Mouse (Mus musculus) midbrain, postnatal 0 days (tissue): ENCODE measurements around the gene Cnr2. TPM values are rescaled to one million over a fixed set of nuclear protein-coding genes. Genes with fewer than 3 reads are reported as not detected.
A peak's percentile ranks its signal among the peaks of the same experiment; 100 is the strongest.

Source experiments
- ATAC-seq: fragments of 200-750 bp; cut with Nextera tagmentation; 2 replicates; pipeline ENCODE4 v1.8.0; 2017; ENCODE audit warnings: moderate number of reproducible peaks, mild to moderate bottlenecking, moderate TSS enrichment, moderate library complexity; ENCODE audit not compliant: low FRiP score
- DNase-seq: peaks from one replicate; pipeline ENCODE4 v3.0.0-alpha.2; 2015; ENCODE audit warnings: low spot score
- H3K27ac ChIP-seq: fragments of 300-500 bp; sonication (generic); 2 replicates; pipeline ENCODE4 v1.5.1; 2014; ENCODE audit warnings: low read depth, mild to moderate bottlenecking, low read length, mixed read lengths
- H3K27me3 ChIP-seq: fragments of 300-500 bp; sonication (generic); 2 replicates; pipeline ENCODE4 v1.6.1; 2014; ENCODE audit warnings: low read length, control low read depth, mixed read lengths; ENCODE audit not compliant: insufficient read depth
- H3K36me3 ChIP-seq: fragments of 300-500 bp; sonication (generic); 2 replicates; pipeline ENCODE4 v1.6.1; 2014; ENCODE audit warnings: low read length, control low read depth, mixed read lengths; ENCODE audit not compliant: insufficient read depth
- H3K4me1 ChIP-seq: fragments of 300-500 bp; sonication (generic); 2 replicates; pipeline ENCODE4 v1.6.1; 2014; ENCODE audit warnings: mild to moderate bottlenecking, control low read depth, antibody characterized with exemption, low read length, mixed read lengths; ENCODE audit not compliant: insufficient read depth
- H3K4me2 ChIP-seq: fragments of 300-500 bp; sonication (generic); 2 replicates; pipeline ENCODE4 v1.6.1; 2014; ENCODE audit warnings: low read depth, mild to moderate bottlenecking, low read length, mixed read lengths; ENCODE audit not compliant: poor library complexity, severe bottlenecking
- H3K4me3 ChIP-seq: fragments of 300-500 bp; sonication (generic); 2 replicates; pipeline ENCODE4 v1.5.1; 2014; ENCODE audit warnings: low read depth, mild to moderate bottlenecking, low read length, moderate library complexity
- H3K9ac ChIP-seq: fragments of 300-500 bp; sonication (generic); replicated peaks from 2 replicates; pipeline ENCODE4 v1.6.1; 2014; ENCODE audit warnings: mild to moderate bottlenecking, low read length, moderate library complexity, mixed read lengths; ENCODE audit not compliant: poor library complexity, severe bottlenecking
- H3K9me3 ChIP-seq: fragments of 300-500 bp; sonication (generic); 2 replicates; pipeline ENCODE4 v1.6.1; 2016; ENCODE audit warnings: low read length, control low read depth
- CTCF ChIP-seq: IDR thresholded peaks from 2 replicates; pipeline ENCODE4 v1.5.1; 2016; ENCODE audit warnings: antibody characterized with exemption, mild to moderate bottlenecking
- WGBS: fragments of 180-500 bp; shearing (Covaris S2); extraction: QIAGEN DNeasy Blood & Tissue Kit; methylation state at CpG from one replicate; pipeline ENCODE4 v1.1.7; 2014; 5-methylcytosine and 5-hydroxymethylcytosine counted together
- polyA plus RNA-seq: library from polyadenylated mRNA; unstranded; fragments of >200 nt; fragmentation: Nextera tagmentation; extraction: Ambion mirVana; gene quantifications from 2 replicates; pipeline ENCODE4 v1.2.1, GENCODE M21; 2015
- total RNA-seq: library from RNA; depleted of rRNA; stranded (reverse); fragments of >200 nt; gene quantifications from 2 replicates; pipeline ENCODE4 v1.2.3, GENCODE M21; 2014

Gene Cnr2
- total and polyA plus RNA-seq, 2 experiments from 2014 or later, result 0.04 to 0.55 TPM

DNA sequence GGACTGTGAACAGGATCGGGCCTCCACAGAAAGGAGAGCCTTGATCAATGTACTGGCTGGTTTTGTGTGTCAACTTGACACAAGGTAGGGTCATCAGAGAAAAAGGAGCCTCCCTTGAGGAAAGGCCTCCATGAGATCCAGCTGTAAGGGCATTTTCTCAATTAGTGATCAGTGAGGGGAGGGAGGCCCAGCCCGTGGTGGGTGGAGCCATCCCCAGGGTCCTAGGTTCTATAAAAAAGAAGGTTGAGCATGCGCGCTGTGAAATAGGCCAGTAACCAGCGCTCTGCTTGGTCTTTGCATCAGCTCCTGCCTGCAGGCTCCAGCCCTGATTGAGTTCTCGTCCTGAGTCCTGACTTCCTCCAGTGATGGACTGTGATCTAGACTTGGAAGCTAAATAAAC, 10.7 kb upstream of the Cnr2 start:
- 65% methylated on average over 6 of the region's 6 CpGs for WGBS
- Histone ChIP-seq H3K4me3 (no peak overlapping the region), H3K9ac (no peak overlapping the region), H3K36me3 (no peaks in the 10 kb centered on the region), H3K27me3 (no peaks in the 10 kb centered on the region), H3K4me2 (no peak overlapping the region), H3K9me3 (no peaks in the 10 kb centered on the region), H3K27ac (no peak overlapping the region), H3K4me1 (no peaks in the 10 kb centered on the region)
- ATAC-seq (no peak), DNase-seq (no peak)
- no peak for TF ChIP-seq CTCF

DNA sequence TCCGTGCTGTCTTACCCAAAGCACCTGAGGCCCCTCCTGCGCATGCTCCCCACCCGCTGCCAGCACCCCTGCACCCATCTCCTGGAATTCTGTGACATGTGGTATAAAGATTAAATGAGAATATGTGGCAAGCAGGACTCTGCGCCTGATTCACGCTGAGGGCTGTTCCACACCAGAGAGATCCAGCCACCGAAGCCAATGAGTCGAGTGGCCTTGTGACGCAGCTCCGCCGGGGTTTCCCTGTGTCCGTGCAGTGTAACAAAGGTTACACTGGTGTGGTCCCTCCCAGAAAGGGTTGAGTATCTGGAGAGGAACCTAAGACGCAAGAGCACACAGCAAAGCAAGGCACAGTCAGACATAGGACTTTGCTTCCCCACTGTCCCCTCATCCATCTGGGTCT, 9.5 kb upstream of the Cnr2 start:
- no peaks in the 10 kb centered on the region for H3K36me3 ChIP-seq
- H3K4me1 ChIP-seq, result no peaks in the 10 kb centered on the region
- H3K9ac ChIP-seq, result 0 out of 2 replicates have a peak overlapping the region, but pooled peaks have one; percentile 8
- WGBS, result 92% methylated on average over 12 of the region's 12 CpGs
- H3K9me3 ChIP-seq, result no peaks in the 10 kb centered on the region
- no peak overlapping the region for H3K4me2 ChIP-seq
- DNase-seq (no peak), ATAC-seq (no peak)
- H3K4me3 ChIP-seq, result no peak overlapping the region
- no peaks in the 10 kb centered on the region for H3K27me3 ChIP-seq
- H3K27ac ChIP-seq, result no peak overlapping the region
- no peak for TF ChIP-seq CTCF

DNA sequence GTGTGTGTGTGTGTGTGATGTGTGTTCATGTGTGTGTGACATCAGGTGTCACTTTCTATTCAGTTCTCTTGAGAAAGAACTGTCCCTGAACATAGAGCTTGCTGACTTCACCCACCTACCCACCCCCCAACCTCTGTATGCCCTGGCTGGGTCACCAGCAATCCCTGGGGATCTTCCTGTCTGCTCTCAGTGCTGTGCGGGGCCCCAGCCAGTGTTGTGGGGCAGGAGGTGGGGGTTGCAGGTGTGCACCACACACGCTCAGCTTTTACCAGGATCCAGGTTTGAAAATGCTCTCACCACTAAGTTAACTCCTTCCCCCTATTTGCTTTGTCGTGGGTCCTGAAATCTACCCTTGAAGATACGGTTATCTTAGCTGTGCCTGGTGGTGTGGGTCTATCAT, 9.0 kb upstream of the Cnr2 start:
- TF ChIP-seq CTCF, result no peak
- Histone ChIP-seq H3K9ac (0 out of 2 replicates have a peak overlapping the region, but pooled peaks have one; percentile 8), H3K27ac (no peak overlapping the region), H3K4me2 (no peak overlapping the region), H3K27me3 (no peaks in the 10 kb centered on the region), H3K9me3 (no peaks in the 10 kb centered on the region), H3K36me3 (no peaks in the 10 kb centered on the region), H3K4me1 (no peaks in the 10 kb centered on the region), H3K4me3 (no peak overlapping the region)
- 92% methylated on average over 4 of the region's 4 CpGs for WGBS
- DNase-seq (no peak), ATAC-seq (no peak)

DNA sequence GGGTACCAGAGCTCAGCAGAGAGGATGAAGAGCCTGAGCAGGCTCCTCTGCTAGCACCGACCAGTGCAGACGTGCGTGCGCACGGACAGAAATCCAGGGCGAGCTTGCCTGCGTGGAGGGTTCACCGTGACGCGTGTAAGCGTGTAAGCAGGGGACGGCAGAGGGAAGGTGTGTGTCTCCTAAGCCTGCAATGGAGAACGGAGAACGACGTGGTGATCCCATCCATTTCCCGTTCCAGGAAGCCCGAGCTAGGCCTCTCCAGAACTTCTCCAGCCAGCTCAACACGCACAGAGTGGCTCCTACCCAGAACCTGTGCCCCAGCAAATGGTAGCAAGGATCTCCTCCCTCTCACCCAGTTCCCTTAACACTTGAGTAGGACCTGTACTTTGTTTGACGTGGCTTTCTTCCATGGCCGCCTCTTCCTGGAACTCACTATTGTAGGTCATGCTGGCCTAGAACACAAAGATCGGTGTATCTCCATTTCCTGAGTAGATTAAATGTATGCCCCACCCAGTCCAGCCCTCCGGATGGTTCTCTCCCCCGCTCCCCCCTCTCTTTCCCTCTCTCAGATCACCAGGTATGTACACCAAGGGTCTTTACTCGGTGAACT, 6.6 kb upstream of the Cnr2 start:
- H3K36me3 ChIP-seq, result no peaks in the 10 kb centered on the region
- H3K4me2 ChIP-seq, result no peak overlapping the region
- H3K9me3 ChIP-seq, result no peaks in the 10 kb centered on the region
- no peak overlapping the region for H3K4me3 ChIP-seq
- 92% methylated on average over 24 of the region's 24 CpGs for WGBS
- DNase-seq (no peak), ATAC-seq (no peak)
- H3K27me3 ChIP-seq, result no peaks in the 10 kb centered on the region
- H3K27ac ChIP-seq, result no peak overlapping the region
- TF ChIP-seq CTCF, result no peak
- H3K4me1 ChIP-seq, result no peaks in the 10 kb centered on the region
- no peak overlapping the region for H3K9ac ChIP-seq

DNA sequence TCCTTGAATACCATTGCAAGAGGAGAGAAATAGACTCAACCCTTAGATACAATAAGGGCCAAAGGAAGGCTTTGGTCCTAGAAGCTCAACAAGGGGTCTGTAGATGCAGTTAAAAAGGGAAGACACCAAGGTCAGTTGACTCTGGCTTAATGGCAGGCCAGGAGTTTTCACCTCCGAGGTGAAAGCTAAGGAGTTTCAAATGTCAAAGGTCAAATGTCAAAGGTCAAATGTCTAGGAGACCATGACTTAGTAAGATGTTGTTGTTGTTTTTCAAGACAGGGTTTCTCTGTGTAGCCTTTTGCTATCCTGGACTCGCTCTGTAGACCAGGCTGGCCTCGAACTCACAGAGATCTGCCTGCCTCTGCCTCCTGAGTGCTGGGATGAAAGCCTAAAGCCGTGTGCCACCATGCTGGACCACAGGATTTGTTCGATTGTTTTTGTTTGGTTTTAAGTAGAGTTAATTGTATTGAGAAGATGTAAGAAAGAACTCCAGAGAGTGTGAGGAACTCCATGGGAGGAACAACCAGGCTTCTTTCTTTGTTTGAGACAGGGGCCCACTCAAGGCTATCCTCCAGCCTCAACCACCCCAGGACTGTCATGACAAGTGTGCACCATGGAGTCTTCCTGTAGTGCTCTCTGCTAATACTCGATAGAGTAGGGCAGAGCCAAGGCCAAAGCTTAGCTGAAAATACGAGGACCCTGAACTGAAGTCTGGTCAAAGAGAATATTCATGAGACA, 5.9 kb upstream of the Cnr2 start:
- no peak overlapping the region for H3K9ac ChIP-seq
- H3K4me1 ChIP-seq, result no peaks in the 10 kb centered on the region
- no peak overlapping the region for H3K4me3 ChIP-seq
- 76% methylated on average over 7 of the region's 7 CpGs for WGBS
- DNase-seq (no peak), ATAC-seq (no peak)
- no peak for TF ChIP-seq CTCF
- no peaks in the 10 kb centered on the region for H3K9me3 ChIP-seq
- no peaks in the 10 kb centered on the region for H3K36me3 ChIP-seq
- H3K27me3 ChIP-seq, result no peaks in the 10 kb centered on the region
- H3K27ac ChIP-seq, result no peak overlapping the region
- no peak overlapping the region for H3K4me2 ChIP-seq

DNA sequence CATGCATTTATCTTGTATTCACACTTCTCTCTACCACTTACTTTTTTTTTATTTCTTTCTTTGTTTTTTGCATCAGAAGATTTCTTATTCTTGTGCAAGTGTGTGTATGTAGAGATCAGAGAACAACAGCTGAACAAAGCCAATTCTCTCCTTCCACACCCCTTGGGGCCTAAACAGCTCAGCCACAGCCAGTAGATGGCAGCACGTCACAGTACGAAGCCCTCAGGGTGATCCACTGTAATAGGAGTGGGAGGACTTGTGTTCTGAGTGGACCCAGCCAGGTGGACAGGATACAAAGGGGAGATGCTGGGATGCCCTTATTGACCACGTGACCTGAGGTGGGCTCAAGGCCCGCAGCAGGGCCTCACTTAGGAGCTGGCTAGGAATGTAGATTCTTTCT, 5.3 kb upstream of the Cnr2 start:
- Histone ChIP-seq H3K27ac (no peak overlapping the region), H3K4me3 (no peak overlapping the region), H3K27me3 (no peaks in the 10 kb centered on the region), H3K36me3 (no peaks in the 10 kb centered on the region), H3K4me2 (no peak overlapping the region), H3K4me1 (no peaks in the 10 kb centered on the region), H3K9ac (no peak overlapping the region), H3K9me3 (no peaks in the 10 kb centered on the region)
- peak; percentile 79 for TF ChIP-seq CTCF
- DNase-seq (peak; percentile 78), ATAC-seq (no peak)
- 11% methylated on average over 4 of the region's 4 CpGs for WGBS
